ENCODE assay signal across 15 mouse cellular contexts in the genomic region with DNA sequence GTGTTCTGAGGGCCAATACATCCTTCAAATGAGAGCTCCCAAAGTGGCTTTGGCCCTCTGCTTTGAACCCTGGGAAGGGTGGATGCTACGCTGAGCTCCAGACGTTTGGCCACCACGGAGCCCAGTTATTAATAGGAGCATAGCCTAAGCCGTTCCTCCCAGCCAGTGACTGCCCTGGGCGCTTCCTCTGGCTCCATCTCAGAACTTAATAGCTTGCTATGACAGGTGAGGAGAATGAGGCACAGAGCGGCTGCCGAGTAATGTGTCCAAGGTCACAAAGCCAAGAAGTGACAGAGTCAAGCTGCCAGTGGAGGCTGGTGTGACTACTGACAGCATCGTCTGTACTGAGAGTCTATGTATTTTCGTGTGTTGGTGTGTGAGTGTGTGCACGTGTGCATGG. TPM values are rescaled to one million over a fixed set of nuclear protein-coding genes. Genes with fewer than 3 reads are reported as not detected.
"Had no signal": no experiment of that assay in that cellular context is flagged by ENCODE, and none has a peak within 500 bp of the region (broad histone marks: within the 10 kb centered on the region; RNA-seq: fewer than 3 reads in every experiment).

No protein-coding gene starts in this region.

- ATAC-seq: liver, embryonic 12.5 days had no signal

- H3K4me2 ChIP-seq: limb, embryonic 15.5 days; liver, embryonic 12.5 days; lung, embryonic 14.5 days; neural tube, embryonic 15.5 days had no signal

- H3K27me3 ChIP-seq: neural tube, embryonic 15.5 days had no signal

- H3K36me3 ChIP-seq: limb, embryonic 15.5 days; liver, embryonic 12.5 days; midbrain, embryonic 10.5 days; neural tube, embryonic 15.5 days had no signal

- H3K27ac ChIP-seq: limb, embryonic 15.5 days; liver, embryonic 12.5 days; midbrain, embryonic 10.5 days; neural tube, embryonic 15.5 days had no signal

- H3K9ac ChIP-seq: limb, embryonic 15.5 days; liver, embryonic 12.5 days; lung, embryonic 14.5 days; neural tube, embryonic 15.5 days had no signal

- H3K9me3 ChIP-seq: limb, embryonic 15.5 days; liver, embryonic 12.5 days; midbrain, embryonic 10.5 days; neural tube, embryonic 15.5 days had no signal

- DNase-seq: kidney, postnatal 25 days; layer of hippocampus, adult 9-11 months; layer of hippocampus, postnatal 36 days; lung, embryonic 14.5 days; lung, postnatal 10 days; lung, postnatal 4 days; midbrain, embryonic 14.5 days; right cerebral cortex, adult 18-20 months; thymus, postnatal 4 days had no signal

- H3K4me3 ChIP-seq: limb, embryonic 15.5 days; liver, embryonic 12.5 days; midbrain, embryonic 10.5 days; myocyte; neural tube, embryonic 15.5 days had no signal

RNA-seq across cellular contexts. Expression of gene Lcn2, which starts 31.8 kb away (rescaled TPM):
- polyA plus RNA-seq: limb, embryonic 11.5 days; lung, embryonic 14.5 days; midbrain, embryonic 10.5 days; midbrain, embryonic 14.5 days had no signal
